Mouse (Mus musculus): ENCODE measurements at regions not wholly inside any gene's neighbourhood (a gene's known extent, or its start where the extent isn't known, plus 50 kb on each side); places are given as distances from the start of the nearest gene placed in this dataset.

- no peak overlapping the region for H3K27ac ChIP-seq (ENCODE audit: control insufficient read depth, insufficient read depth, low read depth, low read length, poor library complexity)
- TF ChIP-seq CTCF (IDR thresholded peaks at IDR 0.05; ENCODE audit: control insufficient read depth, insufficient read depth, low read length) (no peak), POLR2A (IDR thresholded peaks at IDR 0.05; ENCODE audit: borderline replicate concordance, control insufficient read depth, low read depth, low read length) (no peak)
- no peak overlapping the region for H3K4me3 ChIP-seq (replicated peaks; ENCODE audit: control insufficient read depth, low read depth, low read length)
- H3K4me1 ChIP-seq (ENCODE audit: control insufficient read depth, insufficient read depth, low read length) = no peaks in the 10 kb centered on the region
- 51% methylated on average over 5 of the region's 5 CpGs for WGBS
Measured at GRCm38 (mm10) chr12:109272101-109272500, 180.5 kb upstream of the Dlk1 start.

- Histone ChIP-seq H3K4me1 (ENCODE audit: control insufficient read depth, insufficient read depth, low read length) (no peaks in the 10 kb centered on the region), H3K27ac (ENCODE audit: control insufficient read depth, insufficient read depth, low read depth, low read length, poor library complexity) (no peak overlapping the region), H3K4me3 (replicated peaks; ENCODE audit: control insufficient read depth, low read depth, low read length) (no peak overlapping the region)
- WGBS = 20% methylated on average over 6 of the region's 6 CpGs
- TF ChIP-seq POLR2A (IDR thresholded peaks at IDR 0.05; ENCODE audit: borderline replicate concordance, control insufficient read depth, low read depth, low read length) = no peak
- no peak for TF ChIP-seq CTCF (IDR thresholded peaks at IDR 0.05; ENCODE audit: control insufficient read depth, insufficient read depth, low read length)
Measured at GRCm38 (mm10) chr12:109314850-109315249, 137.8 kb upstream of the Dlk1 start.

- H3K4me1 ChIP-seq (ENCODE audit: control insufficient read depth, insufficient read depth, low read length) = no peaks in the 10 kb centered on the region
- H3K4me3 ChIP-seq (replicated peaks; ENCODE audit: control insufficient read depth, low read depth, low read length) = no peak overlapping the region
- WGBS = 49% methylated on average over 11 of the region's 11 CpGs
- H3K27ac ChIP-seq (ENCODE audit: control insufficient read depth, insufficient read depth, low read depth, low read length, poor library complexity) = no peak overlapping the region
- TF ChIP-seq CTCF (IDR thresholded peaks at IDR 0.05; ENCODE audit: control insufficient read depth, insufficient read depth, low read length) (no peak), POLR2A (IDR thresholded peaks at IDR 0.05; ENCODE audit: borderline replicate concordance, control insufficient read depth, low read depth, low read length) (no peak)
Measured at GRCm38 (mm10) chr12:109325986-109326385, 126.6 kb upstream of the Dlk1 start.

GRCm38 (mm10) chr12:109371327-109371726 lies 81.3 kb upstream of the Dlk1 start:
- no peaks in the 10 kb centered on the region for H3K4me1 ChIP-seq (ENCODE audit: control insufficient read depth, insufficient read depth, low read length)
- no peak overlapping the region for H3K27ac ChIP-seq (ENCODE audit: control insufficient read depth, insufficient read depth, low read depth, low read length, poor library complexity)
- WGBS = 72% methylated on average over 2 of the region's 2 CpGs
- no peak overlapping the region for H3K4me3 ChIP-seq (replicated peaks; ENCODE audit: control insufficient read depth, low read depth, low read length)
- TF ChIP-seq POLR2A (IDR thresholded peaks at IDR 0.05; ENCODE audit: borderline replicate concordance, control insufficient read depth, low read depth, low read length) = no peak
- no peak for TF ChIP-seq CTCF (IDR thresholded peaks at IDR 0.05; ENCODE audit: control insufficient read depth, insufficient read depth, low read length)

GRCm38 (mm10) chr12:109385794-109386193 lies 66.8 kb upstream of the Dlk1 start:
- WGBS = 77% methylated on average over 5 of the region's 5 CpGs
- Histone ChIP-seq H3K27ac (ENCODE audit: control insufficient read depth, insufficient read depth, low read depth, low read length, poor library complexity) (no peak overlapping the region), H3K4me3 (replicated peaks; ENCODE audit: control insufficient read depth, low read depth, low read length) (no peak overlapping the region), H3K4me1 (ENCODE audit: control insufficient read depth, insufficient read depth, low read length) (no peaks in the 10 kb centered on the region)
- TF ChIP-seq CTCF (IDR thresholded peaks at IDR 0.05; ENCODE audit: control insufficient read depth, insufficient read depth, low read length) (no peak), POLR2A (IDR thresholded peaks at IDR 0.05; ENCODE audit: borderline replicate concordance, control insufficient read depth, low read depth, low read length) (no peak)

- H3K4me3 ChIP-seq (replicated peaks; ENCODE audit: control insufficient read depth, low read depth, low read length) = no peak overlapping the region
- TF ChIP-seq POLR2A (IDR thresholded peaks at IDR 0.05; ENCODE audit: borderline replicate concordance, control insufficient read depth, low read depth, low read length) = no peak
- TF ChIP-seq CTCF (IDR thresholded peaks at IDR 0.05; ENCODE audit: control insufficient read depth, insufficient read depth, low read length) = no peak
- no peaks in the 10 kb centered on the region for H3K4me1 ChIP-seq (ENCODE audit: control insufficient read depth, insufficient read depth, low read length)
- H3K27ac ChIP-seq (ENCODE audit: control insufficient read depth, insufficient read depth, low read depth, low read length, poor library complexity) = no peak overlapping the region
- 63% methylated on average over 7 of the region's 7 CpGs for WGBS
Measured at GRCm38 (mm10) chr12:109388791-109389190, 63.8 kb upstream of the Dlk1 start.

- no peak overlapping the region for H3K27ac ChIP-seq (ENCODE audit: control insufficient read depth, insufficient read depth, low read depth, low read length, poor library complexity)
- H3K4me1 ChIP-seq (ENCODE audit: control insufficient read depth, insufficient read depth, low read length) = no peaks in the 10 kb centered on the region
- 90% methylated on average over 12 of the region's 12 CpGs for WGBS
- TF ChIP-seq POLR2A (IDR thresholded peaks at IDR 0.05; ENCODE audit: borderline replicate concordance, control insufficient read depth, low read depth, low read length) = no peak
- no peak overlapping the region for H3K4me3 ChIP-seq (replicated peaks; ENCODE audit: control insufficient read depth, low read depth, low read length)
Measured at GRCm38 (mm10) chr12:109390388-109390920, 62.2 kb upstream of the Dlk1 start.

- WGBS = 38% methylated on average over 8 of the region's 8 CpGs
- no peak for TF ChIP-seq POLR2A (IDR thresholded peaks at IDR 0.05; ENCODE audit: borderline replicate concordance, control insufficient read depth, low read depth, low read length)
- no peak for TF ChIP-seq CTCF (IDR thresholded peaks at IDR 0.05; ENCODE audit: control insufficient read depth, insufficient read depth, low read length)
- Histone ChIP-seq H3K27ac (ENCODE audit: control insufficient read depth, insufficient read depth, low read depth, low read length, poor library complexity) (no peak overlapping the region), H3K4me1 (ENCODE audit: control insufficient read depth, insufficient read depth, low read length) (no peaks in the 10 kb centered on the region), H3K4me3 (replicated peaks; ENCODE audit: control insufficient read depth, low read depth, low read length) (no peak overlapping the region)
Measured at GRCm38 (mm10) chr12:109390978-109391377, 61.6 kb upstream of the Dlk1 start.

GRCm38 (mm10) chr12:109393326-109393725 lies 59.3 kb upstream of the Dlk1 start:
- H3K4me3 ChIP-seq (replicated peaks; ENCODE audit: control insufficient read depth, low read depth, low read length) = no peak overlapping the region
- H3K4me1 ChIP-seq (ENCODE audit: control insufficient read depth, insufficient read depth, low read length) = no peaks in the 10 kb centered on the region
- H3K27ac ChIP-seq (ENCODE audit: control insufficient read depth, insufficient read depth, low read depth, low read length, poor library complexity) = no peak overlapping the region
- no peak for TF ChIP-seq CTCF (IDR thresholded peaks at IDR 0.05; ENCODE audit: control insufficient read depth, insufficient read depth, low read length)
- TF ChIP-seq POLR2A (IDR thresholded peaks at IDR 0.05; ENCODE audit: borderline replicate concordance, control insufficient read depth, low read depth, low read length) = no peak
- 50% methylated on average over 8 of the region's 8 CpGs for WGBS
